Mouse (Mus musculus): Measurements from ENCODE around the gene Angpt4.
A peak's percentile ranks its signal among the peaks of the same experiment; 100 is the strongest.

Angpt4 gene

GRCm38 (mm10) chr2:151981268-151981667 is 70.3 kb downstream of the Angpt4 start:
- no peak for DNase-seq (ENCODE audit: low spot score)

DNA sequence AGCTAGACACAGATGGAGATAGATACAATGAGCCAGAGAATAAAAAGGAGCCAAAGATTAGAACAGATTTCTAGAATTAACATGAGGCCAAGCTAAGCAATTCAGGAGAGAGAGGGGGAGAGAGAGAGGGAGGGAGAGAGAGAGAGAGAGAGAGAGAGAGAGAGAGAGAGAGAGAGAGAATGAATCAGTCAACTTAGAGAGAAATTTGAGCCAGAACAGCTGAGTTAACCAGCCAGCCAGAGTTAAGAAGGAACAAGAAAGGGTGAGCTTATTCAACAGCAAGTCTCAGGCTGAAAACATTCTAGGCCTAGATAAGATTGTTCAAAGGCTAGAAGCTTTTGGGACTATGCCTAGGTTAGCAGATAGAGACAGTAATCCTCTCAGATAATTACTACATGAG is 71.5 kb downstream of the Angpt4 start:
- no peak for DNase-seq (ENCODE audit: low spot score)

DNA sequence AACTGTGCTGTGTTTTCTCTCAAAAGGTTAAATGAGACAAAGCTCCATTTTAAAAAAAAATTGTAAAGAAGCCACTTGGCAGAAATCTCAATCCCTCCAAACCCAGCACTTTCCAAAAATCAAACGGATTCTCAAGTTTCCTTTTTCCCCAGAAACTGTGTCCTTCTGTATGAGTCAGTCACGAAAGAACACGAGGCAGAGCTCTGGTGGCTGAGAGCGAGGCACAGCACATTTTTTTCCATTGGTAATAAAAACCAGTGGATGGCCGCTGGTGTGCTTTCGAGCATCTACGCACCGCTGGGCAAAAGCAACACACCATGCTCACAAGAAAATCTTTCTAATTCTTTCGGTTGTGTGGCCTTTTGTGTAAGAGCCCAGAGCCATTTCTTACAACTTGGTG is 73.0 kb downstream of the Angpt4 start:
- DNase-seq (ENCODE audit: low spot score), result no peak

DNA sequence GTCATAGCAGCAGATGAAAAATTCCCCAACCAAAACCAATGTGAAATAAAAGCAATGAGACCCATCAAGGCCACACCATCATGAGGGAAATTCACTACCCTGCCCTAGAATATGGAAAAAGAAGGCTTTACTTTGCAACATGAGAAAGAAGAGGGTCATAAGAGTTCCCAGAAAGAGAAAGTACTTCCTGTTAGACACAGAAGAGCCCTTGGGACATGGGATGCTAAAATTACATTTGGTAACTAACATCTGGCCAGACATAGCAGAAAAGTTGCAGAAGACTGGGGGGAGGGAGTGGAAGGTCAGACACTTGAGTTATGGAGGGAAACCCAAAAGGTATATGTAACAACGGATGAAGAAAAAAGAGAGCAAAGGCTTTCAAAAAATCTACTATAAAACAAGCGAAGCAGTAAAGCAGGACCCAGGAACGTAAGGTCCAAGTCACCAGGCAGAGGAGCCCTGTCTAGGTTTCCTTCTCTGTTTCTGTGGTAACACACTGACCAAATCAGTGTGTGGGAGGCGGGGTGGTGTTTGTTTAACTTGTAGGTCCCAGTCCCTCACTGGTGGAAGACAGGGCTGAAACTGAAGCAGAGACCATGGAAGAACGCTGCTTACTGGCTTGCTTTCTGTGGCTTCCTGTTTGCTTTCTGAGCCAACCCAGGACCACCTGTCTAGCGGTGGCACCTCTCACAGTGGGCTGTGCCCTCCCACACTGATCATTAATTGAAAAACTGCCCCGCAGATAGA is 74.6 kb downstream of the Angpt4 start:
- no peak for DNase-seq (ENCODE audit: low spot score)

DNA sequence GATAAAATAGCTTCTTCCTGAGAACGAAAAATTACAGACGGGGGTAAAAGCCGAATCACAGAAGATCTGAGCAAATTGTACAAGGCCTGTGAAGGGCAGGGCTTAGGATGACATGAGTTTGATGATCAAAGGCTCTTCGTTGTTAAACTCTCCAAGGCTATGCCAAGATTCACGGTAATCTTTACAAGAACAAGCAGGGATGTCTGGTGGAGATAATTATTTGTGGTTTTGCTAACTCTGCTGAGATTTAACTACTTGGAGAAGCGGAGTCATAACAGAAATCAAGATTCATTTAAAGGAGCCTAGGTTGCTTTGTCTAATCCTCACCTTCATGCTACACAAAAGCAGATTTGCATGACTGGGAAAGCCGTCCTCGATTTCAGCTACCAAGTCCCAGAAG is 75.9 kb downstream of the Angpt4 start:
- no peak for DNase-seq (ENCODE audit: low spot score)

DNA sequence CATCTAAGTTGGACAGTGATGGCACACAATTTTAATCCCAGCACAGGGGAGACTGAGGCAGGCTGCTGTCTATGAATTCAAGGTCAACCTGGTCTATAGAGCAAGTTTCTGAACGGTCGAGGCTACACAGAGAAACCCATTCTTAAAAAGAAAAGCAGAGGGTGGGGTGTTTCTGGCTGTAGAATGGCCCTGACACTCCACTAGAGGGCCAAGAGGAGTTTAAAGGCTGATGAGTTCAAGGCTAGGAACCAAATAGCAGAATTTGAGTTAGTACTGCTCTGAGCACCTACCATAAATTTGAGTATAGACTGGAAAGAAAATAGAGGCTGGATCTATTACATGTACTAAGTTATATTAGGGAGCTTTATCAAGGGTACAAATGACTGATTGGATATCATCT is 78.0 kb downstream of the Angpt4 start:
- no peak for DNase-seq (ENCODE audit: low spot score)

DNA sequence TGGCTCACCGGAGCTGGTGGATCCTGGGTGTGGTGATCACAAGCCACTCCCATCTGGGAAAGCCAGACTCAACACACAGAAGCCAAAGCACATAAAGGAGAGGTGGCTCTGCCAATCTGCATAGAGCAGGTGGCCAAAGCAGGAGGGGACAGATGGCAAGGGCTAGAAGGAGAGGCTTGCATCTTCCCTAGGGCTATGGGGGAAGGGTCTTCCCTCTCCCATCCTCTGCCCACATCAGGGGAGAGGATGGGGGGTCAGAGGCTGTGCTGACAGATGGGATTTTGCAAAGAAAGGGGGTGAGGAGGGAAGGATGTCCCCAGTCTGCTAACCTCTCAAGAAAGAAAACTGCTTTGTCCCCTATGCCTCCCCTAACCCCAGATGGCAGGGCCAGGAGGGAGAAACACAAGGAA is 80.0 kb downstream of the Angpt4 start:
- DNase-seq (ENCODE audit: low spot score), result no peak

GRCm38 (mm10) chr2:151991446-151991845 is 80.4 kb downstream of the Angpt4 start:
- DNase-seq (ENCODE audit: low spot score), result no peak

DNA sequence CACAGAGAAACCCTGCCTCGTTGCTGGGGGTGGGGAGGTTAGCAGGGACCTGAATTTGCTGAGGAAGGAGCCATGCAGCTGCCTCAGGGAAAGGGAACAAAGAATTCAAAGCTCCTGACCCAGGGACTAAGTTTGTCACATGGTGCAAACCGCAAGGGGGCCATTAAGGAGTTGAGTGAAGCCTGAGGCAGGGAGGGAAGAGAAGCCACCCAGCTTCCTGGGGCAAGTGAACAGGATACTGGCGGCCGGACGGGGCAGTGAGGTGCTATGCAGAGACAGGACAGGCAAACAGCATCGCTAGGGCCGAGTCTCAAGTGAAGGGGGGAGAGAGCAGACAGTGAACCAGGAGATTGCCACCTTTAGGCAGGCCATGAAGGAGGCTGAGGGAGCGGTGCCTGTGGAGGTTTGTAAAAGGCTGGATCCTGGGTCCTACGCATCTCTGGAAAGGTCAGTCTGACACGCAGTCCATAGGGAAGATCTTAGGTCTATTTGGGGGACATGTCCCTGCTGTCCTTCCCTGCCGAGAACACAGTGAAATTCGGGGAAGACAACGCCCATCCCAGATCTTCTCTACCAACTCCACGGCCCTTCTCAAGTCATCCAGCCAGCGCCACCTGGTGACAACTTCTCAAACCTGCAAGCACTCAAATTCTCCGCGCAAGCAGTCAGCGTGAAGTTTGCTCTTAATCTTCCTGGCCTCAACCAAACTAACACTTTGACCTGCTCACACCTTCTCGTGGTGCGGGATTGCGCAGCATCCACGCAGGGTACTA is 83.5 kb downstream of the Angpt4 start:
- peak; percentile 68 for DNase-seq (ENCODE audit: low spot score)

Measured in layer of hippocampus, adult 9-10 months (tissue).